Mouse (Mus musculus) lung, adult 2 months (tissue): ENCODE results near the gene Dnajb5. TPM values are rescaled to one million over a fixed set of nuclear protein-coding genes. Genes with fewer than 3 reads are reported as not detected.
A peak's percentile ranks its signal among the peaks of the same experiment; 100 is the strongest.

Experiments
- DNase-seq: peaks from one replicate; pipeline ENCODE4 v3.0.0; 2022
- H3K4me1 ChIP-seq: fragments of 200-500 bp; 2 replicates; pipeline ENCODE4 v1.6.1; 2011; ENCODE audit warnings: low read length; ENCODE audit not compliant: control insufficient read depth, insufficient read depth
- H3K4me3 ChIP-seq: fragments of 200-500 bp; replicated peaks from 2 replicates; pipeline ENCODE3; 2011; ENCODE audit warnings: low read depth, mild to moderate bottlenecking, control low read depth, low read length; ENCODE audit errors: extremely low read depth
- CTCF ChIP-seq: fragments of 200-500 bp; IDR thresholded peaks from 2 replicates; pipeline ENCODE4 v1.5.1; 2011; ENCODE audit warnings: mild to moderate bottlenecking, low read length, control low read depth; ENCODE audit not compliant: insufficient read depth
- POLR2A ChIP-seq: fragments of 200-500 bp; IDR thresholded peaks from 2 replicates; pipeline ENCODE4 v1.6.1; 2011; ENCODE audit warnings: low read depth, mild to moderate bottlenecking, control low read depth, low read length, borderline replicate concordance; ENCODE audit errors: extremely low read depth
- WGBS: fragments of 180-500 bp; shearing (Covaris S2); methylation state at CpG from one replicate; pipeline ENCODE4 v1.1.7; 2018; 5-methylcytosine and 5-hydroxymethylcytosine counted together
- polyA plus RNA-seq: library from polyadenylated mRNA; depleted of rRNA; stranded (reverse); fragments of >200 nt; gene quantifications from 2 replicates; pipeline ENCODE4 v1.2.3, GENCODE M21; 2012

The Dnajb5 gene
- polyA plus RNA-seq, 1 experiment = 22.1 TPM

GRCm38 (mm10) chr4:42917402-42917774, 32.2 kb upstream of the Dnajb5 start:
- TF ChIP-seq CTCF (no peak), POLR2A (no peak)
- Histone ChIP-seq H3K4me1 (peaks cover 3% of the 10 kb centered on the region; the same call in 1 of the 2 replicates), H3K4me3 (peak overlapping the region; percentile 39)
- 6% methylated on average over 26 of the region's 26 CpGs for WGBS
- DNase-seq = peak; percentile 24

DNA sequence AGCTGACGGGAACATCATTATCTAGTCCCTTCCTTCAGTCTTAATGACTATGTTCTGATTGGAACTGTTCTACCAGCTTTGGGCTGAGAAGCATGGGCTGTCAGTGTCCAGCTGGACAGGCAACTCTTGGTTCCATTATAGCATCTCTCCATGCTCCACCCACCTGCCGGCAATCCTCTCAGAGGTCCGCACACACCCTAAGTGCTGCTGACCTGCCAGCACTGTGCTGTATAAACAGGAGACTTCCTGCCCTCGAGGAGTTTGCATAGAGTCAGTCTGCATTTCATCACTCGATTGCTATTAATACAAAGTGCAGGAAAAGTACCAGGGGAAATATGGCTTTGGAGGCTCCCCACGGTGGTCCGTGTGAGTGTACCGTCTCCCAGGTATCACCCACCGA, 28.9 kb upstream of the Dnajb5 start:
- H3K4me3 ChIP-seq = no peak overlapping the region
- peaks cover 3% of the 10 kb centered on the region; the same call in 1 of the 2 replicates for H3K4me1 ChIP-seq
- no peak for TF ChIP-seq CTCF
- TF ChIP-seq POLR2A = no peak
- no peak for DNase-seq
- 39% methylated on average over 9 of the region's 9 CpGs for WGBS

- WGBS = 69% methylated on average over 2 of the region's 2 CpGs
- Histone ChIP-seq H3K4me3 (no peak overlapping the region), H3K4me1 (peaks cover 2% of the 10 kb centered on the region; the same call in 1 of the 2 replicates)
- TF ChIP-seq POLR2A = no peak
- no peak for TF ChIP-seq CTCF
- DNase-seq = no peak
Observed at GRCm38 (mm10) chr4:42921536-42921935, 28.1 kb upstream of the Dnajb5 start.

DNA sequence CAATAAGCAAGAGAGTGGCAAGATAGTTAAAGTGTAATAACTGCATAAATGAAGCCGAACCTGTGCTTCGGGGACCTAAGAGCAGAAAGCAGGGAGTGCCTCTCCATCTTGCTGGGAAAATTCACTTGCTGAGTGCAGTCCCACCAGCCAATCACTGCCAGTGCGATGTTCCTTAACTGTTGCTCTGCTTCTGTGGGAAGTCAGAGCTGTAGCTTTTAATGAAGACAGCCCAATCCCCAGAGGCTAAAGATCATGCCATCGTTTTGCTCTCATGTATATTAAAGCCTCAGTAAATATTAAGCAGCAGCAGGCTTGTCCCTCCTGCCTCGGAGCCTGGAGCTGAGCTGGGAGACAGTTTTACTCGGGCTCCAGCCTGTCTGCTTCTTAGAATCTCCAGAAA, 27.6 kb upstream of the Dnajb5 start:
- no peaks in the 10 kb centered on the region for H3K4me1 ChIP-seq
- TF ChIP-seq CTCF (no peak), POLR2A (no peak)
- DNase-seq = no peak
- no peak overlapping the region for H3K4me3 ChIP-seq
- 65% methylated on average over 6 of the region's 6 CpGs for WGBS

- TF ChIP-seq POLR2A (no peak), CTCF (no peak)
- H3K4me1 ChIP-seq = no peaks in the 10 kb centered on the region
- 81% methylated on average over 8 of the region's 8 CpGs for WGBS
Observed at GRCm38 (mm10) chr4:42922461-42922860, 27.2 kb upstream of the Dnajb5 start.

DNA sequence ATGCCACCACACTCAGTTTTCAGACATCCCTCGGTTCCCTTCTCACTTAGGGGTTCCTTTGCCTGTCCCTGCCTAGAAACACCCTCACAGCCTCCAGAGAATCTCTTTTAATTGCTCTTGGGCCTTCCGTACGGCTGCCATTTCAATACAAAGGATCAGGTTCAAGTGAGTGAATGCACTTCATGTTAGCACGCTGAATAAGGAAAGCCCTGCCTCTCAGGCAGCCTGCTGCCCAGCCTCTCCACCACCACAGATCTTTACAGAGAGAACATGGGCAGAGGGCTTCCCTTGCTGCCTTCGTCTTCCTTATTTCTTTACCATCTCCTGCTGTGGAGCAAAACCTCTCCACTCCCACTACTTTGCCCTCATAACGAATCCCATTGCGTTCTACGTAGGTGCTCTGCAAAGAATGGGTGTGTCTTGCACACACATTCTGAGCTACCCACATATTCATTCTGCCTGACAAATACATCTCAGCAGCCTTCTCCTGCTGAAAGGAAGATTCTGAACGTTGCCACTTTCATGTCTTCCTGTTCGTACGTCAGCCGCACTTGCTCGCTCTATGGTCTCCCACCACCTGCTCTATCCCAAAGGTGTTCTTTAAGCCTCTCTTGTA, 25.4 kb upstream of the Dnajb5 start:
- H3K4me3 ChIP-seq = no peak overlapping the region
- WGBS = 81% methylated on average over 13 of the region's 13 CpGs
- no peaks in the 10 kb centered on the region for H3K4me1 ChIP-seq
- TF ChIP-seq CTCF (no peak), POLR2A (no peak)
- no peak for DNase-seq

More at GRCm38 (mm10) chr4:42922461-42922860, 27.2 kb upstream of the Dnajb5 start:
- no peak for DNase-seq
- H3K4me3 ChIP-seq = no peak overlapping the region

DNA sequence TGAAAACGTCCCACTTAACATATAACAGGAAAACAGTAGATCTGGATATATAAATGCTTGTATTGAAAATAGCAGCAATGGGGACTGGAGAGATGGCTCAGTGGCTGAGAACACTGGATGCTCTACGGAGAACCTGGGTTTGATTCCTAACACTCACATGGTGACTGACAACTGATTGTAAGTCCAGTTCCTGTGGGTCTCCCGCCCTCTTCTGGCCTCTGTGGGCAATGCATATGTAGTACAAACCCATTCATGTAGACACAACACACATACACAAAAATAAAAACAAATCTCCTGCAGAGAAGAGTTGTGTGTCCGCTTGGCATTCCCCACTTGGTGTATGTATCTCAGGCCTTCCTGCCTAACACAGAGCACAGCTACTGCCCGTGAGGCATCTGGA, 21.4 kb upstream of the Dnajb5 start:
- Histone ChIP-seq H3K4me3 (no peak overlapping the region), H3K4me1 (no peaks in the 10 kb centered on the region)
- TF ChIP-seq POLR2A = no peak
- no peak for TF ChIP-seq CTCF
- no peak for DNase-seq
- WGBS = 84% methylated on average over 5 of the region's 5 CpGs

GRCm38 (mm10) chr4:42928952-42929351, 20.7 kb upstream of the Dnajb5 start:
- no peak for TF ChIP-seq CTCF
- no peak for DNase-seq
- WGBS = 91% methylated on average over 9 of the region's 9 CpGs
- Histone ChIP-seq H3K4me3 (no peak overlapping the region), H3K4me1 (no peaks in the 10 kb centered on the region; the same call in 1 of the 2 replicates)

GRCm38 (mm10) chr4:42932229-42932969, 17.2 kb upstream of the Dnajb5 start:
- 63% methylated on average over 8 of the region's 8 CpGs for WGBS
- DNase-seq = peak; percentile 1
- H3K4me1 ChIP-seq = no peaks in the 10 kb centered on the region; the same call in 1 of the 2 replicates
- no peak for TF ChIP-seq POLR2A
- no peak for TF ChIP-seq CTCF
- no peak overlapping the region for H3K4me3 ChIP-seq

DNA sequence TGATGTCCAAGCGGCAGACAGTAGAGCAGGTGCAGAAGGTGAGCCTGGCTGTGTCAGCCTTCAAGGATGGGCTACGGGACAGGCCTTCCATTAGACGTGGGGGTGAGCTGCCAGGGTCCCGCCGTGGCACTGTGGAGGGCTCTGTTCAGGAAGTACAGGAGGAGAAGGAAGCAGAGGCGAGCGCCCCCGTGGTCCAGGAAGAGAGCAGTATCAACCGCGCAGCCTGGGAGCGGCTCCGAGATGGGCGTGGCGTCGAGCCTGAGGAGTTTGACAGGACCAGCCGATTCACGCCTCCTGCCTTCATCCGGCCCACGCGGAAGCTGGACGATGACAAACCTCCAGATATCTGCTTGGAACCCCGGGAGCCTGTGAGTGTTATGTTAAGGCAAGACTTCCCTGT, 16.0 kb upstream of the Dnajb5 start:
- no peaks in the 10 kb centered on the region; the same call in 1 of the 2 replicates for H3K4me1 ChIP-seq
- TF ChIP-seq CTCF = no peak
- no peak for TF ChIP-seq POLR2A
- DNase-seq = peak; percentile 48
- H3K4me3 ChIP-seq = no peak overlapping the region
- 5% methylated on average over 22 of the region's 22 CpGs for WGBS
